13 mouse cellular contexts compared by ENCODE assay signal in genomic region chr9:54751684-54752083, GRCm38 (mm10). TPM values are rescaled to one million over a fixed set of nuclear protein-coding genes. Genes with fewer than 3 reads are reported as not detected.
"Had no signal": no experiment of that assay in that cellular context is flagged by ENCODE, and none has a peak within 500 bp of the region (broad histone marks: within the 10 kb centered on the region; RNA-seq: fewer than 3 reads in every experiment).

No protein-coding gene starts in this region.

- H3K9me3 ChIP-seq: kidney, embryonic 15.5 days; limb, embryonic 10.5 days; liver, embryonic 15.5 days had no signal

- H3K4me3 ChIP-seq: kidney, embryonic 15.5 days; left cerebral cortex, adult 2 months; limb, embryonic 10.5 days; liver, embryonic 15.5 days had no signal

- H3K36me3 ChIP-seq: kidney, embryonic 15.5 days; limb, embryonic 10.5 days; liver, embryonic 15.5 days had no signal

- DNase-seq: kidney, adult 2 months; lung, adult 2 months; lung, postnatal 10 days; lung, postnatal 4 days; right cerebral cortex, adult 18-20 months; right cerebral cortex, postnatal 25 days; thymus, postnatal 4 days had no signal

- H3K9ac ChIP-seq: kidney, embryonic 15.5 days; liver, embryonic 15.5 days had no signal

- H3K4me1 ChIP-seq: kidney, embryonic 15.5 days; liver, embryonic 15.5 days had no signal

- H3K4me2 ChIP-seq: kidney, embryonic 15.5 days; liver, embryonic 11.5 days; liver, embryonic 15.5 days had no signal

- H3K27ac ChIP-seq: kidney, embryonic 15.5 days; left cerebral cortex, adult 2 months; liver, embryonic 15.5 days had no signal

RNA-seq across cellular contexts. Expression of gene Crabp1, which starts 12.9 kb away (rescaled TPM):
- total RNA-seq: megakaryocyte, adult 5-6 weeks had no signal
